Mouse (Mus musculus): ENCODE data around the gene Pik3c2b. TPM values are rescaled to one million over a fixed set of nuclear protein-coding genes. Genes with fewer than 3 reads are reported as not detected.
"Not testable (repeated sequence)": the region's sequence is repeated elsewhere in the genome, so short reads cannot be mapped to it uniquely, and the experiment has no call there.

Gene Pik3c2b
- polyA plus RNA-seq (2017; shearing (Covaris generic)), result under 1 TPM; 0.36 to 0.67 (median 0.61) TPM

DNA sequence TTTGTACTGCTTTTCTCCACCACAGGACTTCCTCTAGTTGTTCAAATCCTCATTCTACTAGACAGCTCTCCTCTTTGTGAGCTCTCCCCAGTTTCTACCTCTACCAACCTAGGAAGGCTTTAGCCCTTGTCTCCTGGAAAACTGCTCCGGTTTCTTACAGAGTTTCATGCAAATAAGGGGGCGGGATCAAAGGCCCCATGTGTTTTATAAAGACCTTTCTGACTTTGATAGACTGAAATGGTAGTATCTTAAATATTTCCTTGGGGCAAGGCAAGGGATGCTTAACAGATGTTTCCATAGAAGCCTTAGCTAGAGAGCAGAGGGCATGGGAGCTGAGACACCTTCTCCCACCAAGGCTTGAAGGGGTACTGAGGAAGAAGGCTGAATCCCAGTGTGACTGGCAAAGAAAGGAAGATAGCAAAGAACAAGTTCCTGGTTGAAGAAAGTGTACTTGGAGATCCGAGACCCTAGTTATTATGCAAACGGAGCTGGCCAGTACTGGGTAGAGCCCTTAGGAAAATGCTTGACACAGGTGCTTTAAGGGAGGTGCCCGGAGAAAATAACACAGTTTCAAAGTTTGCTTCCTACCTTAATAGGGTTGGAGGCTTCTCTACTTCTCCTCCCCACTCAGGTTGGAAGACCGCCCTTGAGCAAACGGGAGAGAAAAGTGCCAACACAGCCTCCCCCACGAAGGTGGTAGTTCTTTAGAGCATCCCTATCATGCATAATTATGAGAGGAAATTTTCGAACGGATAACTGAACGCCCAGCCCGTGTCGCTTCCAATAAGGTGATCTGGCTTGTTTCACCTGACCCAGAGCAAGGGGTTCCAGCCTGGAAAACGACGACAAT lies at the start of gene Pik3c2b:
Gene Pik3c2b (plus strand): TSS at position 657 of the 850 bp plus-strand sequence.
- peak; percentile 11 for ATAC-seq

DNA sequence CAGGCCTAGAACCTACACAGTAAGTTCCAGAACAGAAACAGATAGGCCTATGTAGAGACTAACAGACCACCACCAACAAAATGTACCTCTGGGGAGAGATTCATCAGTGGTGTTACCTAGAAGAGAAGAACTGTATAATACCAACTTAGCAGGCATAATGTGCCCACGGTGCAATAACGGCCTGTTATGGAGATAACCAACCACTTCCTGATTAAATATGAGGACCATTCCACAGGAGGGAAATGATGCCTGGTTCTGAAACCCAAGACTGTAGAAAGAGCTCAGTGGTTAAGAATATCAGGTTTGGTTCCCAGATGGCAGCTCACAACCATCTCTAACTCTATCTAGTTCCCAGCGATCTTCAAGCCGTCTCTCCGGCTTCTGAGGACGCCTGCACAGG lies 45.1 kb upstream of the Pik3c2b start:
- no peak for ATAC-seq

DNA sequence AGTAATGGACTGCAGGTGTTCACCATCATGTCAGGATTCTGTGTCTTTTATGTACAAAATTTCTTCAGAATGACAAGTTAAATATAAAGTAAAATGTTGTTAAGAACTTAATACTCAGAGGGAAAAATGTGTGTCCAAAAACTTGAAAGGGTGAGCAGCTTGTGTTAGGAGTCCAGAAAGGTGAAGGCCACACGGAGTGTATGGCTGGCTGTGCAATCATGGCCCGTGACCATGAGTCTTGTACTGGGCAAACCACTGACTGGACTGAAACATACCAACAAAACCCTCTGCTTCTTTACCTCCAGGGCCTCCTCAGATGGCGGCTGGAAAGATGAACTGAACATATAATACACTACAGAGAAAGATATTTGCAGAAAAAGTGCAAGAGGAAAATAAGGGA lies 38.9 kb upstream of the Pik3c2b start:
- ATAC-seq, result no peak

DNA sequence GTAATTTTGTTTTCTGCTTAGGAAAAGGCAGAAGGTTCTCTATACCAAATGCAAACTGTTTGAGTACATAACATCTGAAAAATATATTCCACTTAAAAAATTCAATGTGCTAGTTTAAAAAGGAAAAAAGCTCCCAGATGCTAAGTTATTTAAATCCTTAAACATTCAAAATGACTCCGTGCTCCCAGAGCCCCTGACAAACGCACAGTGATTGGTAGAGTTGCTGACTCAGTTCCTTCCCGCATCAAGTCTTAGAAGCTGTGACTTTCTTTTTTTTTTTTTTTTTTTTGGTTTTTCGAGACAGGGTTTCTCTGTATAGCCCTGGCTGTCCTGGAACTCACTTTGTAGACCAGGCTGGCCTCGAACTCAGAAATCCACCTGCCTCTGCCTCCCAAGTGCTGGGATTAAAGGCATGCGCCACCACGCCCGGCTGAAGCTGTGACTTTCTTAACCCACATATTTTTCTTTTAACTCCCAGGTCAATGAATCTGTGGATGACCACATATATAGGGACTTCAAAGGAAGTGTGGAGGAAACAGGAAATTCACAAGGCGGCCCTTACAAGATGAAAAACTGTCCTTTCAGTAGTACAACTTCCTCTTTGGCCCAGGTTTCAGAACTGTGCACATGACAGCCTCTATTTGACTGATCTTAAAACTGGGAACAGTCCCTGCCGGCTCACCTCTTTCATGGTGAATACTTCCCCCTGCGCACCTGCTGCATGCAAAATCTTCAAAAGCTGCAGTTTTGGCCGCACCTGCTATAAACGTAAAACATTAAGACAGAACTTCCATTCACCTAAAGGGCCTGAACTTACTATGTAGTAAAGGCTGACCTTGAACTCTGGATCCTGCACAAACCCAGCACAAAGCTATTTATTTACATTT lies 33.3 kb upstream of the Pik3c2b start:
- no peak for ATAC-seq

DNA sequence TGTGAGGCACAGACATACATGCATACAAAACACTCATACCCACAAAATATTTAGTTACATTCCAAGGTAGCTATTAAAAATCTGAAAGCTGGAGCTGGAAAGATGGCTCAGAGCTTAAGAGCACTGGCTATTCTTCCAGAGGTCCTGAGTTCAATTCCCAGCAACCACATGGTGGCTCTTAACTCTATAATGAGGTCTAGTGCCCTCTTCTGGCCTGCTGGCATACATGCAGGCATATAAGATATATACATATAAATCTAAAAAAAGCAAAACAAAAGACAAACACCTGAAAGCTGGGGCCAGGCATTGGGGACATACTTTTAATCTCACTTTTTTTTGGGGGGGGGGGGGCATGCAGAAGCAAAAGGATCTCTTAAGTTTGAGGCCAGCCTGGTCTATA lies 32.1 kb upstream of the Pik3c2b start:
- ATAC-seq, result no peak

DNA sequence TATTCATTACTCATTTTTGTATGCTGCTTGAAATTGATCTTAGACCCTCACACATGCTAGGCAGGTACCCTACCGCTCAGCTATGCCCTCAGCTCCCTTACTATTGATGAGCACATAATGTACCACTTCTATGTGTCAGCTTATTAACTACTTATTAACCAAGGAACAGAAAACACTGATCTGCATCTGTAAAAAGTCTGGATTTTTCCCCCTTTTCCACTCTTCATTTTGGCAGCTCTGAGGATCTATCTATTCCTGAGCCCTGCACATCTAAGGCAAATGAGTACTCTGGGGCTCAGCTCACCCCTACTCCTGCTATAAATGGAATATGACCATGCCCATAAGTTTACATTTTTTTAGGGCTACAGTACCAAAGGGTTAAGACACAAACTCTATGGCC lies 31.3 kb upstream of the Pik3c2b start:
- no peak for ATAC-seq

DNA sequence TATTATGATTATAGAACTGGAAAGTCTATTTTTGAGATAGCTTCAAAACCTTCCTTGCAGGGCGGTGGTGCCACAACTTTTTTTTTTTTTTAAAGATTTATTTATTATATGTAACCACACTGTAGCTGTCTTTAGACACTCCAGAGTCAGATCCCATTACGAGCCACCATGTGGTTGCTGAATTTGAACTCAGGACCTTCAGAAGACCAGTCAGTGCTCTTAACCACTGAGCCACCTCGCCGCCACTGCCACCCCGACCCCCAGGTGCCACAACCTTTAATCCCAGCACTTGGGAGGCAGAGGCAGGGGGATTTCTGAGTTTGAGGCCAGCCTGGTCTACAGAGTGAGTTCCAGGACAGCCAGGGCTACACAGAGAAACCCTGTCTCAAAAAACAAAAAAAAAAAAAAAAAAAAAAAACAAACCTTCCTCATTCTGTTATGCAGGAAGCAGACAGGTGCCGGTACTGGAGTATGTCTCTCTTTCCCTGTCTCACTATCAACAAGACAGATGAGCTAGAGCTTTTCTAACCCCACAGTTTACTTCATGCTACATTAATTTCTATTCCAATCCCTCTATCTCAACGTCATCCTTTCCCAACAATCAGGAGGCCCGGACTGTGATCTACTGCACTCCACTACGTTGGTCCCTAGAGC lies 28.6 kb upstream of the Pik3c2b start:
- no peak for ATAC-seq

DNA sequence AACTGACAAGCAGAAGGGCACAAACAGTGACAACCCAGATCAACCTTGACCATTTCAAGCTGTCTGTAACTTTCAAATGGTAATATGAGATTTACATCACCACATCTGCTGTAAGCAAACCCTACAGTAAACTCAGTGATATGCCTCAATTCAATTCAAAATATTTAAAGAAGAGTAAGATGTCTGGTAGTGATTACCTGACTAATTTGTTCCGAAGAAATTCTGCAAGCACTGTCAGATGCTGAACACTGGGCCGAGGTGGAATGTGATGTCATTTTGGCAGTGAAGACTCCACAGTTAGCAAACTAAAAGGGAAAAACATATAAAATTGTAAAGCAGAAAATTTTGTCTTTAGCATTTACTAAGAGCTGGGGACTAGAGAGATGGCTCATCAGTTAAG lies 26.9 kb upstream of the Pik3c2b start:
- peak; percentile 46 for ATAC-seq

DNA sequence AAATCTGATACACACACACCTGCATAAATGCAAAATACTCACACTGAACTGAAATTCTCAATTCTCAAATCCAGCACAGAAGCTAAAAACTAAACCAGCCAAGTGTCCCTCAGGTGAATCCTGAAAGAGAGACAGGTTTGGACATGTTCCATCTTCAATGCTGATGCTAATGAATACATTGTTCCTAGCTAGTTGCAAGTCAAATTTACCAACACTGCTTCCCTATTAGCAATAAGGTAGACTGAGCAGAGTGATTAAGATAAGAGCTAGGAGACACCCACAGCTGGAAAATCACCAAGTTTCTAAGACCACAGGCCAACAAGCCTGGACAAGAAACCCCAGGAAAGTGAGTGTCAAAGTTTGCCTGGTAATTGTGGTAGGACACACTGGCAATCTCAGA lies 26.2 kb upstream of the Pik3c2b start:
- no peak for ATAC-seq

DNA sequence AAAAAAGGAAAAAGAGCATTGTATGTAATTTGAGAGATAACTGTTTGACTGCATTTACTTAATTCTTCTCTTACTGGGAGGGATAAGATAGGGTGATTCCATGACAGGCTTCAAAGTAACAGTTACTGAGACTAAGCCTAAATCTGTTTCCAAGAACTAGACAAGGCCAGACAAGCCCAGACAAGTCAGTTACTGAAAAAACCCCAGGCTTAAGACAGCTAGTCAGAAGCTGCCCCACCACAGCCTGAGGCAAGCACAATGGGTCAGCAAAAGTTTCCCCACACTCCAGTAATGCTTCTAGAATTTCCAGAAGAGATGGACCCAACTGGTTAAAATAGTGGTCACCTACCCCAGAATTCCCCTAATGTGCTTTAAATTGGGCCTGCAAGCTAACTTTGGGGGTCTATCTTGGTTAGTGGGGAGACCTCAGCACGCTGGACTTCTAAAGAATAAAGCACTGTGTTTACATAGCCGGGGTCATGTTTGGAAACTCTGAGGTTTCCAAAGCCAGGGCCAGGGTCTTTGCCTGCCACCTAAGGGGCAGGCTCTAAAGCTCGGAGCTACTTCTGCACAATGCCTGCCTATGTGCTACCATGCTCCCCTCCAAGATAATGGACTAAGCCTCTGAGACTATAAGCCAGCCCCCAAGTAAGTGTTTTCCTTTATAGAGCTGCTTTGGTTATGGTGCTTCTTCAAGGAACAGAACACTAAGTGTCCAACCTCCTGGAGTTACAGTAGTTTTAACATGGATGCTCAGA lies 25.2 kb upstream of the Pik3c2b start:
- ATAC-seq, result no peak

DNA sequence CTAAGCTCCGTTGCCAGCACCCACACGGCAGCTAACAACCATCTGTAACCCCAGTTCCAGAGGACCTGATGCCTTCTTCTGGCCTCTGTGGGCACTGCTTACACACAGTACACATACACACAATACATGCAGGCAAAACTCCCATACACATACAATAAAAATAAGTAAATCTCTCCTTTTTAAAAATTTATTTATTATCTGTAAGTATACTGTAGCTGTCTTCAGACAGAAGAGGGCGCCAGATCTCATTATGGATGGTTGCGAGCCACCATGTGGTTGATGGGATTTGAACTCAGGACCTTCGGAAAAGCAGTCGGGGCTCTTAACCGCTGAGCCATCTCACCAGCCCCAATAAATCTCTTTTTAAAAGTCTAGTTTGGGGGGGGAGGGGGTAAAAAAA lies 24.1 kb upstream of the Pik3c2b start:
- no peak for ATAC-seq

DNA sequence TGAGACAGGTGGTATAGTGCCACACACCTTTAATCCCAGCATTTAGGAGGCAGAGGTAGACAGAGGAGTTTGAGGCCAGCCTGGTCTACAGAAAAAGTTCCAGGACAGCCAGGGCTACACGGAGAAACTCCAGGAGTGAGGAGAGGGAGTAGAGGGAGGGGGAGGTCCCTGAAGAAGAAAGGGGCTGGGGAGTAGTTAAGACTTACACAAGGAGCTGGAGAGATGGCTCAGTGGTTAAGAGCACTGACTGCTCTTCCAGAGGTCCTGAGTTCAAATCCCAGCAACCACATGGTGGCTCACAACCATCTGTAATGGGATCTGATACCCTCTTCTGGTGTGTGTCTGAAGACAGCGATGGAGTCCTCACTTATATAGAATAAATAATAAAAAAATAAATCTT lies 23.5 kb upstream of the Pik3c2b start:
- not testable (repeated sequence) for ATAC-seq

DNA sequence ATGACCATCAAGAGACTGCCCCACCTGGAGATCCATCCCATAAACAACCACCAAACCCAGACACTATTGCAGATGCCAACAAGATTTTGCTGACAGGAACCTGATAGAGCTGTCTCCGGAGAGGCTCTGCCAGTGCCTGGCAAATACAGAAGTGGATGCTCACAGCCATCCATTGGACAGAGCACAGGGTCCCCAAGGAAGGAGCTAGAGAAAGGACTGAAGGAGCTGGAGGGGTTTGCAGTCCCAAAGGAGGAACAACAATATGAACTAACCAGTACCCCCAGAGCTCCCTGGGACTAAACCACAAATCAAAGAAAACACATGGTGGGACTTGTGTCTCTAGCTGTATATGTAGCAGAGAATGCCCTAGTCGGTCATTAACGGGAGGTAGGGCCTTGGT lies 21.7 kb upstream of the Pik3c2b start:
- not testable (repeated sequence) for ATAC-seq

DNA sequence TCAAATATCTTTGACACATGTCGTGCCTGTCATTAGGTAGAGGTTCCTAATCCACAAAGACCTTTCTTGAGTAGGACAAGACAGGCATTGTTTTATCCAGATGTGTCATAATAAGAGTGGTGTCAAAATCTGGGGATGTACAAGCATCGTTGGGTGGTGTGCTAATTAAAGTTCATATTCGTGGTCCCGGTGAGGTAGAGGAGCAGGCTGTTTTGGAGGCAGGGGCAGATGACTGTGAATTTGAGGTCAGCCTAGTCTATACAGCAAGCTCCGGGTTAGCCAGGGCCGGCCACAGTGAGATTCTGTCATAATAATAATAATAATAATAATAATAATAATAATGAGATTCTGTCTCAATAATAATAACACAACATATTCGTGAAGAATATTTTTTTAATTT lies 21.0 kb upstream of the Pik3c2b start:
- ATAC-seq, result no peak

DNA sequence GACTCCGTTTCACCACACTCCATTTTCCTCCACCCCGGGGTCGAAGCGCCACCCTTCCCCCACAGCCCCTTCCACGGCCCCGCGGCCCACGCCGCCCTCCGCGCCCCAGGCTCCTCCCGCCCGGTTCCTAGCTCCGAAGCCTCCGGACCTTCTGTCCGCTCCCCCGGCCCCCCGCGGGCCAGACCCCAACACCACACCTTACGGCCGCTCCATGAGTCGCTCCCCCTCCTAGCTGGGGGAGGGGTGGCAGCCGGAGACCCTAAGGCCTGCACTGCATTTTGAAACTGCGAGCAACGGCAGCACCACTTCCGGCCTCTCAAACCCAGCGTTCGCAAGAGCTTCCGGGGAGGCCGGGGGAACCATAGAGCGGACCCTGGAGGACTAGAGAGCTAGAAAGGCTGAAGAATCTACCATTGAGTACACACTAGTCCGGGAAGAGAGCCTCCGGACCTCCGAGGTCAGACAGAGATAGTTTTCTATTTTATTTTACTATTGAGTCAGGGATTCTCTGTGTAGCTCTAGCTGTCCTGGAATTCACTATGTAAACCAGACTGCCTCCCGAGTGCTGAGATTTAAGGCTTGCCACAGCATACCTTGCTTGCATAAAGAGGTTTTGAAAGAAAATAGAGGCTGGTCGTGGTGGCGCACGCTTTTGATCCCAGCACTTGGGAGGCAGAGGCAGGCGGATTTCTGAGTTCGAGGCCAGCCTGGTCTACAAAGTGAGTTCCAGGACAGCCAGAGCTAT lies 20.2 kb upstream of the Pik3c2b start:
- ATAC-seq, result peak; percentile 92

DNA sequence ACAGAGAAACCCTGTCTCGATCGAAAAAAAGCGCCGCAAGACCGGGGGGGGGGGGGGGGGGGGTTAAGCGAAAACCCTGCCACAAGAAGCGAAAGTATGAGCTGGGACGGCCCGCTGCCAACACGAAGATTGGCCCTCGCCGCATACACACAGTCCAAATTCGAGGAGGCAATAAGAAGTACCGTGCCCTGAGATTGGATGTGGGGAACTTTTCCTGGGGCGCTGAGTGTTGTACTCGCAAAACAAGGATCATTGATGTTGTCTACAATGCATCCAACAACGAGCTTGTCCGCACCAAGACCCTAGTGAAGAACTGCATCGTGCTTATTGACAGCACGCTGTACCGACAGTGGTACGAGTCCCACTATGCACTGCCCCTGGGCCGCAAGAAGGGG lies 19.7 kb upstream of the Pik3c2b start:
- not testable (repeated sequence) for ATAC-seq

DNA sequence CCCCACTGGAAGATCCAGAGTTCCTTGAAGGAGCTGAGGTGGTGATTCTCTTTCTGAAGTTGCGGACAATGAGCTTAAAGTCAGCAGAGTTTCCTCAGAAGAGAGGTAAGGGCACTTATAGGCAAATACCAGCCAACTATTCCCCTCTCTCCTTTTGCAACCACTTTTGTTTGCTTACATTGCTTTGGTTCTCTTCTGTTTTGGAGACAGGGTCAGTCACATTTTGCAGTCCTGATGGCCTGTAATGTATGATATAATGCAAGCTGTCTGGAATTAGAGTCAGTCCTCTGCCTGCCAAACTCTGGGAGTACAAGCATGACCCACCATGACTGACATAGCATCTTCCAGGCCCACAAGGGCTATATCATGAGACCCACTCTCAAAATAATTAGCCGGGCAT lies 18.3 kb upstream of the Pik3c2b start:
- ATAC-seq, result no peak

DNA sequence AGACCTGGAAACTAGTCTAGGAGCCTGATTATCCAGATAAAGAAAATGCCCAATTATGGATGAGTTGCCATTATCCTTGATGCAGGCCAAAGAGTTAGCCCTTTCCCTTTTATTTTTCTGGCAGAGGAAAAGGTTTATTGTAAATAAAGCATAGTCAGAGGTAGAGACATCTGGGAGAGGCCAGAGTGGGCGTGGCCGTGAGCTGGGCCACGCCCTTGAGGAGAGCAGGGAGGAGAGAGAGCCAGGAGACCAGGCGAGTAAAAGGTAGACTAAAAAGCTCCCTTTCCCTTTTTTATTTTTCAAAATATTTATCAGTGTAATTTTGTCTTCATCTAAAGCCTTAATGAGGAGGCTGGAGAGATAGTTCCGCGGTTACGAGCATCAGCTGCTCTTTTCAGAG lies 17.5 kb upstream of the Pik3c2b start:
- ATAC-seq, result no peak

DNA sequence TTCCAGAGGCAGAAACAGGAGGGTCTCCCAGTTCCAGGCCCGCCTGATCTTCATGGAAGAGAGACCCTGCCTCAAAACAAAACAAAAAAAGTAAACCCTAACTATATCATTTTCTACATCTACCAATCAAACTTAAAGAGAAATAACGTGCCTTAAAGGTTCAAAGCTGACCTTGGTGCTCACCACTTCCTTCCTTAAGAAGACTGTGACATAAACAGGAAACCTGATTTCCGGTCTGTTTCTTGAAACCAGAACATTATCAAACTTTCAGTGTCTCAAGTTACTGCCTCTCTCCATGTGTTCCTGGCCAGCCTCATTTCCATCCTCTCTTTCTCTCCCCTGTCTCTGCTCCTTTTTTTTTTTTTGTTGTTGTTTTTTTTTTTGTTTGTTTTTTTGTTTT lies 15.7 kb upstream of the Pik3c2b start:
- peak; percentile 41 for ATAC-seq

DNA sequence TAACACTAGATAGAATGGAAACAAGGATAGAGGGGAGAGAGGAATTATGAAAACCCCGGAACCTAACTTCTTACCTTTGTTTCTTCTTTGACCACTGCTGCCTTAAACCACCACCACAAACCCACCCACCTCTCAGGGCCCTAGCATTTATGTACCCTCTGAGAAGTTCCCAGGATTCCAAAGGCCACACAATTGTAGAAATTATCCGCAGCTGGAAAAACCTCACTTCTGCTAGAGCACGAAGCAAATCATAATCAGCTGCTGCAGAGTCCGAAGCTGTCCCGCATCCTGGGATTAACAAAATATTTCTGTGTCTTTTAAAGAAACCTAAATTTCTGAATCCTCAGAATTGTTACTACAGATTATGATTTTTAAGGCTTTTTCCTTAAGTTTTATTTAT lies 15.0 kb upstream of the Pik3c2b start, which contains the start of gene Mdm4:
Gene Mdm4 (minus strand): TSS at position 101 of the 400 bp plus-strand sequence.
- no peak for ATAC-seq

DNA sequence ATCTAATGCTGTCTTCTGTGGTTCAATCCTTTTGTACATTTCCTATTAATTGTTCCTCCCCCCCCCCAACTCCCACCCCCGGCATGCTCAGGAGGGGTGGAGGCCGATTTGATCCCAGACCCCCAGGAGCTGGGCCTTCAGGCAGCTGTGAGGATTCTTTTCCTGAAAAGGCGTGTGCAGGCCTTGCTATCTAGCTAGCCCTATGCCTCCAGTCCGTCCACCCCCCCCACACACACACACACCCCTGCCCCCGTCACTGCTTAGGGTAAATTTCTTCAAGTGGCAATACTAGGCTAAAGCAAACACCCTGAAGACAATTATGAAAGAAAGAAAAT lies 12.5 kb upstream of the Pik3c2b start:
- ATAC-seq, result no peak
